Mouse (Mus musculus) brown adipose tissue, adult 24 weeks (tissue): ENCODE measurements around the gene Tfdp2. TPM values are rescaled to one million over a fixed set of nuclear protein-coding genes. Genes with fewer than 3 reads are reported as not detected.
"Not testable (repeated sequence)": the region's sequence is repeated elsewhere in the genome, so short reads cannot be mapped to it uniquely, and the experiment has no call there.

Experiments
- H3K27ac ChIP-seq: fragments of 200-500 bp; replicated peaks from 2 replicates; pipeline ENCODE4 v1.5.1; 2012; ENCODE audit warnings: low read depth, mild to moderate bottlenecking, low read length
- H3K4me1 ChIP-seq: fragments of 200-500 bp; 2 replicates; pipeline ENCODE4 v1.6.1; 2012; ENCODE audit warnings: low read length, mixed read lengths; ENCODE audit not compliant: control insufficient read depth, insufficient read depth, insufficient read length
- H3K4me3 ChIP-seq: fragments of 200-500 bp; 2 replicates; pipeline ENCODE4 v1.5.1; 2012; ENCODE audit warnings: low read depth, mild to moderate bottlenecking, low read length, moderate library complexity; ENCODE audit not compliant: insufficient read depth
- polyA plus RNA-seq: library from polyadenylated mRNA; stranded (reverse); fragments of >200 nt; gene quantifications from 2 replicates; pipeline ENCODE4 v1.2.4, GENCODE M21; 2012; ENCODE audit not compliant: missing spikeins, insufficient read depth, insufficient read length

Gene Tfdp2
- polyA plus RNA-seq, 1 experiment: 23.8 TPM

- Histone ChIP-seq H3K4me3 (no peak overlapping the region), H3K27ac (no peak overlapping the region), H3K4me1 (no peaks in the 10 kb centered on the region)
Measured at GRCm38 (mm10) chr9:96312074-96312473, 116.0 kb downstream of the Tfdp2 start.

GRCm38 (mm10) chr9:96319333-96319732, 123.3 kb downstream of the Tfdp2 start:
- Histone ChIP-seq H3K27ac (no peak overlapping the region), H3K4me3 (no peak overlapping the region), H3K4me1 (no peaks in the 10 kb centered on the region)

GRCm38 (mm10) chr9:96320551-96320980, 124.5 kb downstream of the Tfdp2 start:
- Histone ChIP-seq H3K4me1 (no peaks in the 10 kb centered on the region), H3K27ac (no peak overlapping the region), H3K4me3 (no peak overlapping the region)

GRCm38 (mm10) chr9:96322411-96323152, 126.5 kb downstream of the Tfdp2 start:
- Histone ChIP-seq H3K4me3 (no peak overlapping the region), H3K4me1 (peaks cover 4% of the 10 kb centered on the region), H3K27ac (no peak overlapping the region)

- no peak overlapping the region for H3K4me3 ChIP-seq
- H3K4me1 ChIP-seq: peaks cover 4% of the 10 kb centered on the region
- H3K27ac ChIP-seq: no peak overlapping the region
Measured at GRCm38 (mm10) chr9:96324502-96324901, 128.4 kb downstream of the Tfdp2 start.

- Histone ChIP-seq H3K27ac (no peak overlapping the region), H3K4me1 (peaks cover 4% of the 10 kb centered on the region), H3K4me3 (no peak overlapping the region)
Measured at GRCm38 (mm10) chr9:96326496-96326923, 130.4 kb downstream of the Tfdp2 start.

GRCm38 (mm10) chr9:96328226-96328625, 132.2 kb downstream of the Tfdp2 start:
- H3K4me1 ChIP-seq: peaks cover 4% of the 10 kb centered on the region
- H3K27ac ChIP-seq: no peak overlapping the region

GRCm38 (mm10) chr9:96331146-96331545, 135.1 kb downstream of the Tfdp2 start:
- Histone ChIP-seq H3K4me3 (no peak overlapping the region), H3K4me1 (peaks cover 4% of the 10 kb centered on the region), H3K27ac (no peak overlapping the region)

More at GRCm38 (mm10) chr9:96328226-96328625, 132.2 kb downstream of the Tfdp2 start:
- no peak overlapping the region for H3K4me3 ChIP-seq

- Histone ChIP-seq H3K27ac (no peak overlapping the region), H3K4me3 (no peak overlapping the region), H3K4me1 (no peaks in the 10 kb centered on the region)
Measured at GRCm38 (mm10) chr9:96345750-96346149, 149.7 kb downstream of the Tfdp2 start.

- peak overlapping the region; percentile 55 for H3K27ac ChIP-seq
- H3K4me1 ChIP-seq: peaks cover 2% of the 10 kb centered on the region; the same call in 1 of the 2 replicates
- H3K4me3 ChIP-seq: no peak overlapping the region
Measured at GRCm38 (mm10) chr9:96348885-96349284, 152.8 kb downstream of the Tfdp2 start.

GRCm38 (mm10) chr9:96350010-96350409, 153.9 kb downstream of the Tfdp2 start:
- H3K27ac ChIP-seq: no peak overlapping the region
- peaks cover 5% of the 10 kb centered on the region; the same call in 1 of the 2 replicates for H3K4me1 ChIP-seq
- no peak overlapping the region for H3K4me3 ChIP-seq

- H3K4me1 ChIP-seq: peaks cover 5% of the 10 kb centered on the region; the same call in 1 of the 2 replicates
- no peak overlapping the region for H3K27ac ChIP-seq
- H3K4me3 ChIP-seq: no peak overlapping the region
Measured at GRCm38 (mm10) chr9:96350476-96350875, 154.4 kb downstream of the Tfdp2 start.

GRCm38 (mm10) chr9:96351771-96352170, 155.7 kb downstream of the Tfdp2 start:
- H3K27ac ChIP-seq, H3K4me3 ChIP-seq, H3K4me1 ChIP-seq: not testable (repeated sequence)

GRCm38 (mm10) chr9:96353121-96353769, 157.2 kb downstream of the Tfdp2 start:
- Histone ChIP-seq H3K4me3 (no peak overlapping the region), H3K27ac (no peak overlapping the region), H3K4me1 (peaks cover 7% of the 10 kb centered on the region; the same call in 1 of the 2 replicates)

- no peak overlapping the region for H3K27ac ChIP-seq
- no peak overlapping the region for H3K4me3 ChIP-seq
- peaks cover 9% of the 10 kb centered on the region; the same call in 1 of the 2 replicates for H3K4me1 ChIP-seq
Measured at GRCm38 (mm10) chr9:96353799-96354198, 157.7 kb downstream of the Tfdp2 start.

GRCm38 (mm10) chr9:96360056-96360455, 164.0 kb downstream of the Tfdp2 start:
- H3K4me1 ChIP-seq: peaks cover 8% of the 10 kb centered on the region
- no peak overlapping the region for H3K27ac ChIP-seq
- H3K4me3 ChIP-seq: no peak overlapping the region
